Comparison of ENCODE assay signal across 22 mouse cellular contexts in the genomic region with DNA sequence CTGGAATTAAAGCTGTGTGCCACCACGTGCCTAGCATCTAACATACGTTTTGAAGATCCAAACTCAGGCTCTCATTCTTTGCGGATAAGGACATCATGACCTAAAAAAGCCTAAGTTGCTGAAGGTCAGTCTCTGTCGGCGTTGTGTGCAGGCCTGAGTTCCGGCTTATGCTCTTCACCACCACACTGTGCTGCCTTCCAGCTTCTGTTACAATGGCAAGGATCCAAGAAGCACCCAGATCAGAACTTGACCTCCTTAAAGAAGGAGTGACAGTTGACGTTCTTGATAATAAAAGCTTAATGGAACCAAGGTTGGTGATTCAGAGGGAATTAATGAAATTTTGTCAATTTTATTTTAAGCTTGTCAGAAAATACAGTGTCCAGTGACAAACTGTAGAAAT.
DNase-seq lines count a peak whose midpoint lies in the region; ATAC-seq and TF ChIP-seq lines count a peak whose summit lies in the region.
"Had no signal": no experiment of that assay in that cellular context is flagged by ENCODE, and none has a peak within 500 bp of the region (broad histone marks: within the 10 kb centered on the region; RNA-seq: fewer than 3 reads in every experiment).

No protein-coding gene starts in this region.

- H3K27ac ChIP-seq in kidney, adult 2 months (ENCODE audit: insufficient read depth, low read depth, low read length) = no peak overlapping the region
- H3K27ac ChIP-seq: embryonic facial prominence, embryonic 12.5 days; forebrain, embryonic 15.5 days; heart, embryonic 13.5 days; liver, embryonic 14.5 days; midbrain, embryonic 12.5 days; neural tube, embryonic 12.5 days had no signal

- TF ChIP-seq CTCF in kidney, adult 2 months (conservative IDR thresholded peaks at IDR 0.05; ENCODE audit: insufficient read depth, insufficient read length, low read depth, low read length) = no peak

- H3K4me3 ChIP-seq in kidney, adult 2 months (ENCODE audit: insufficient read depth, low read depth, low read length) = no peak overlapping the region
- H3K4me3 ChIP-seq: embryonic facial prominence, embryonic 12.5 days; erythroblast, embryonic 14.5 days; forebrain, embryonic 15.5 days; heart, embryonic 13.5 days; midbrain, embryonic 12.5 days; neural tube, embryonic 12.5 days had no signal

- H3K27me3 ChIP-seq in kidney, adult 2 months (replicated peaks; ENCODE audit: control insufficient read depth, insufficient read depth, low read length) = no peaks in the 10 kb centered on the region
- H3K27me3 ChIP-seq: embryonic facial prominence, embryonic 12.5 days; forebrain, embryonic 15.5 days; heart, embryonic 13.5 days; midbrain, embryonic 12.5 days; neural tube, embryonic 12.5 days; Patski had no signal

- ATAC-seq in erythroid progenitor cell, adult 5-6 weeks (replicated peaks; ENCODE audit: low FRiP score, poor library complexity, severe bottlenecking) = no peak
- ATAC-seq: forebrain, embryonic 15.5 days; hindbrain, embryonic 16.5 days; intestine, embryonic 16.5 days; Patski had no signal

- H3K4me1 ChIP-seq in kidney, adult 2 months (ENCODE audit: control insufficient read depth, insufficient read depth, low read length) = peaks cover 8% of the 10 kb centered on the region; the same call in 1 of the 2 replicates
- H3K4me1 ChIP-seq: embryonic facial prominence, embryonic 12.5 days; forebrain, embryonic 15.5 days had no signal

- WGBS in kidney, adult 2 months = 60% methylated on average over 7 of the region's 7 CpGs

- H3K36me3 ChIP-seq in kidney, adult 2 months (ENCODE audit: control insufficient read depth, insufficient read depth, low read length) = no peaks in the 10 kb centered on the region
- H3K36me3 ChIP-seq: embryonic facial prominence, embryonic 12.5 days; forebrain, embryonic 15.5 days; heart, embryonic 13.5 days; midbrain, embryonic 12.5 days; neural tube, embryonic 12.5 days had no signal

- DNase-seq in adrenal gland, adult (ENCODE audit: inconsistent age in 2 of 2, low spot score in 1 of 2) = peak; percentile 54 to 79
- DNase-seq in adrenal gland, postnatal 4 days (ENCODE audit: low spot score in 2 of 2) = no peak
- DNase-seq in kidney, adult 2 months = peak; percentile 16
- no peak for DNase-seq in kidney, adult 9 months
- DNase-seq in cerebellum, adult 9-10 months = peak; percentile 62
- DNase-seq in frontal cortex, adult 2 months (ENCODE audit: extremely low spot score in 1 of 2, low spot score in 1 of 2) = no peak
- no peak for DNase-seq in right cerebral cortex, postnatal 4 days
- DNase-seq: heart, adult 11 months; heart, postnatal 4 days; kidney, postnatal 10 days; thymus, postnatal 14 days had no signal

- no peak for TF ChIP-seq POLR2A in kidney, adult 2 months (IDR thresholded peaks at IDR 0.05; ENCODE audit: low read depth, low read length)

Comparison
In these comparisons a context has a peak if more than half of its experiments do, and no peak if none do; other contexts are left out.
1. DNase-seq: peak in adrenal gland, adult (2 of 2), kidney, adult 2 months (single experiment) and cerebellum, adult 9-10 months (single experiment); none in adrenal gland, postnatal 4 days (0 of 2), kidney, adult 9 months (single experiment), frontal cortex, adult 2 months (0 of 2) and right cerebral cortex, postnatal 4 days (single experiment).